Mouse (Mus musculus) cerebellum, adult 2 months (tissue): ENCODE data around the gene Fam222a.

Experiments
- CTCF ChIP-seq: fragments of 200-500 bp; IDR thresholded peaks from 2 replicates; pipeline ENCODE4 v1.5.1; 2011; ENCODE audit warnings: low read depth, mild to moderate bottlenecking, control low read depth, low read length, moderate library complexity, borderline replicate concordance; ENCODE audit not compliant: insufficient read depth
- POLR2A ChIP-seq: fragments of 200-500 bp; IDR thresholded peaks from 2 replicates; pipeline ENCODE4 v1.6.1; 2011; ENCODE audit warnings: low read length, control low read depth, borderline replicate concordance; ENCODE audit not compliant: insufficient read depth

DNA sequence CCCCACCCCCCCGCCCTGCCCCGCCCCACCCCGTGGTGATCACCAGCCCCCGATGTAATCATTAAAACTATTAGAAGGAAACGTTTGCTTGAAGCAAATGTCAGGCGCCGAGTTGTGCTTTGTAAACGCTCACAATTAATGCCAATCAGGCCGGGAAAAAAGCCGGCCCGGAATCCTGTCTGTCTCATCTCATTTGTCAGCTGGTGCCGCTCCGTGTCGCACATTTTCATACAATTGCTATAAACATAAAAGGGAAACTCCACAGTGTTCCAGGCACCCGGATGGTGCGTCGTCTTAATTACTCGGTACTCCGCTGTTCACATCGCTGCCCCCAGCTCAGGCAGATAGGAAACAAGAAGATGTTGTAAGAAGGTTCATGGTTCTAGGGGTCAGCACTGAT lies 10.5 kb downstream of the Fam222a start:
- no peak for TF ChIP-seq CTCF
- no peak for TF ChIP-seq POLR2A
